ENCODE assay signal across 13 mouse cellular contexts in the genomic region with DNA sequence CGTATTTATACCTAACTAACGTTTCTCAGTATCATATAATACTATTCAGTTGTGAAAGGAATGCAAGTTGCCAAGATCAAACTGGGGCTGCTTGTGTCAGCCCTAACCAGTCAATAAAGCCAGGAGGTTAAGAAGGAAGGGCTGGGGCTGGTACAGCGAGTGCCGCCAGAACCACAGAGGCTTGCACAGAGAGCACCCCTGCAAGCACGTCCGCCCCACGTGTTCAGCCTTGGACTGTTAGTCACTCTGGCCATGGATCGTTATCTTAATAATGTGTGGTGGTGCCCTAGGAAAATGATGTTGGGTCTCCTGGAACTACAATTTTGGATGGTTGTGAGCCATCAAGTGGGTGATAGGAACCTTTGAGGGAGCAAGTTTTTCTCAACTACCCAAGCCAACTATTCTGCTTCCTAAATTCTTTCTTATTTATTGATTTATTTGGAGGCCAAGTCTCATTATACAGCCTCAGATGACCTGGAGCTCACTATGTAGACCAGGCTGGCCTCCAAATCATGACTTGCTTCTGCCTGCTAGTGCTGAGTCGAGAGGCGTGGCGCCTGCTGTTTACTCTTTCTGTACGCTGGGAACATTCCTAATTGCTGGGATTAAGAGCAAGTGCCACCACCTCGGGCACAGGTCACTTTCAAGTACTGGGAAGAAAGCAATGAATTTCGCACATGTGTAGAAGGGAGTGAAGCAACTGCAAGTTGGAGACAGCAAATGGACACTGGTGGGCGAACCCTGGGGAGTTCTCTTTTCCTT. TPM values are rescaled to one million over a fixed set of nuclear protein-coding genes. Genes with fewer than 3 reads are reported as not detected.
DNase-seq lines count a peak whose midpoint lies in the region; ATAC-seq and TF ChIP-seq lines count a peak whose summit lies in the region.
"Had no signal": no experiment of that assay in that cellular context is flagged by ENCODE, and none has a peak within 500 bp of the region (broad histone marks: within the 10 kb centered on the region; RNA-seq: fewer than 3 reads in every experiment).

No protein-coding gene starts in this region.

- WGBS in bone marrow, adult 2 months: 72% methylated on average over 15 of the region's 15 CpGs
- 70% methylated on average over 15 of the region's 15 CpGs for WGBS in liver, embryonic 13.5 days (ENCODE audit: insufficient replicate concordance)

- ATAC-seq in liver, embryonic 13.5 days (ENCODE audit: low read depth): peak; percentile 27
- ATAC-seq: forebrain, embryonic 13.5 days; inflammation-experienced regulatory T-cells, adult 6 months had no signal

- peak; percentile 83 for DNase-seq in 416B (ENCODE audit: low read depth)
- no peak for DNase-seq in liver, embryonic 13.5 days
- no peak for DNase-seq in right cerebral cortex, adult 18-20 months
- no peak for DNase-seq in embryo, embryonic 9.5 days (ENCODE audit: extremely low spot score)
- DNase-seq in spleen, postnatal 14 days (ENCODE audit: low spot score in 2 of 2): no peak
- DNase-seq: cerebellum, adult 18-20 months; gastrocnemius, postnatal 25 days; heart, postnatal 4 days had no signal

- H3K4me1 ChIP-seq in bone marrow, adult 2 months (ENCODE audit: control insufficient read depth, insufficient read depth, low read length): peaks cover 3% of the 10 kb centered on the region
- peaks cover 68% of the 10 kb centered on the region for H3K4me1 ChIP-seq in liver, embryonic 13.5 days (replicated peaks)

- H3K36me3 ChIP-seq in C2C12 (ENCODE audit: control insufficient read depth, insufficient read depth): peaks cover 20% of the 10 kb centered on the region
- peaks cover 22% of the 10 kb centered on the region for H3K36me3 ChIP-seq in liver, embryonic 13.5 days

- H3K9me3 ChIP-seq in liver, embryonic 13.5 days (replicated peaks): no peaks in the 10 kb centered on the region
- H3K9me3 ChIP-seq: forebrain, embryonic 13.5 days; midbrain, embryonic 12.5 days had no signal

- H3K27ac ChIP-seq in bone marrow, adult 2 months (ENCODE audit: control insufficient read depth, insufficient read depth, low read depth, low read length, poor library complexity): peak overlapping the region; percentile 68
- peak overlapping the region; percentile 92 for H3K27ac ChIP-seq in liver, embryonic 13.5 days
- H3K27ac ChIP-seq: forebrain, embryonic 13.5 days; midbrain, embryonic 12.5 days had no signal

- no peak overlapping the region for H3K4me3 ChIP-seq in C2C12 (ENCODE audit: insufficient read depth, poor library complexity, severe bottlenecking)
- H3K4me3 ChIP-seq in bone marrow, adult 2 months (replicated peaks; ENCODE audit: control insufficient read depth, low read depth, low read length): peak overlapping the region; percentile 31
- peak overlapping the region; percentile 79 for H3K4me3 ChIP-seq in liver, embryonic 13.5 days (replicated peaks)

- H3K27me3 ChIP-seq in C2C12 (ENCODE audit: control insufficient read depth, insufficient read depth, insufficient read length): no peaks in the 10 kb centered on the region
- H3K27me3 ChIP-seq in liver, embryonic 13.5 days: no peaks in the 10 kb centered on the region
- H3K27me3 ChIP-seq: forebrain, embryonic 13.5 days; midbrain, embryonic 12.5 days had no signal

- TF ChIP-seq POLR2A in bone marrow, adult 2 months (IDR thresholded peaks at IDR 0.05; ENCODE audit: borderline replicate concordance, control insufficient read depth, low read depth, low read length): no peak

- peaks cover 22% of the 10 kb centered on the region for H3K79me3 ChIP-seq in C2C12 (ENCODE audit: low read depth)

- peak overlapping the region; percentile 82 for H3K4me2 ChIP-seq in liver, embryonic 13.5 days

- no peak for TF ChIP-seq CTCF in C2C12 (IDR thresholded peaks at IDR 0.05; ENCODE audit: control insufficient read depth, insufficient read depth, insufficient read length)
- no peak for TF ChIP-seq CTCF in bone marrow, adult 2 months (IDR thresholded peaks at IDR 0.05; ENCODE audit: control insufficient read depth, insufficient read depth, low read length)

- peak overlapping the region; percentile 88 for H3K9ac ChIP-seq in liver, embryonic 13.5 days

- peaks cover 27% of the 10 kb centered on the region for H3K79me2 ChIP-seq in C2C12 (ENCODE audit: control insufficient read depth, insufficient read depth)

- no peak overlapping the region for H3ac ChIP-seq in C2C12 (ENCODE audit: control insufficient read depth, insufficient read length, low read depth)

TF ChIP-seq in C2C12, 6 proteins besides CTCF, POLR2A, EP300 and RAD21:
- TF ChIP-seq MAX (IDR thresholded peaks at IDR 0.05) (peak; percentile 55), USF1 (IDR thresholded peaks at IDR 0.05; ENCODE audit: low read depth) (peak; percentile 78), FOSL1 (IDR thresholded peaks at IDR 0.05; ENCODE audit: insufficient read depth, low read length, poor library complexity, severe bottlenecking) (no peak), MYOD1 (IDR thresholded peaks at IDR 0.05; ENCODE audit: control insufficient read depth, insufficient read length, low read depth) (peak; percentile 5), CEBPB (IDR thresholded peaks at IDR 0.05; ENCODE audit: low read depth) (no peak), MYOG (IDR thresholded peaks at IDR 0.05; ENCODE audit: control insufficient read depth, extremely low read depth, insufficient read length) (no peak)

RNA-seq across cellular contexts. Expression of a gene that starts 2.4 kb away (rescaled TPM):
- polyA plus RNA-seq in C2C12 (2012; fragmentation: generic; extraction: Trizol): 437 TPM
- polyA plus RNA-seq in bone marrow, adult 2 months (2011; ENCODE audit: insufficient read depth, insufficient read length, low replicate concordance, missing spikeins): 203 and 291 TPM in 2 replicates
- polyA plus RNA-seq in liver, embryonic 13.5 days (2015; fragmentation: Nextera tagmentation; extraction: Ambion mirVana): 586 and 708 TPM in 2 replicates

RNA-seq across cellular contexts. Expression of a gene that starts 24.1 kb away (rescaled TPM):
- polyA plus RNA-seq in C2C12 (2012; fragmentation: generic; extraction: Trizol): 0.36 TPM
- polyA plus RNA-seq in bone marrow, adult 2 months (2011; ENCODE audit: insufficient read depth, insufficient read length, low replicate concordance, missing spikeins): 0.56 and 3.0 TPM in 2 replicates
- polyA plus RNA-seq in liver, embryonic 13.5 days (2015; fragmentation: Nextera tagmentation; extraction: Ambion mirVana): 0.38 and 0.50 TPM in 2 replicates
- polyA plus RNA-seq: inflammation-experienced regulatory T-cells, adult 6 months had no signal

RNA-seq across cellular contexts. Expression of a gene that starts 54.6 kb away (rescaled TPM):
- 3.9 TPM for polyA plus RNA-seq in C2C12 (2012; fragmentation: generic; extraction: Trizol)
- 10.4 and 11.8 TPM in 2 replicates for polyA plus RNA-seq in bone marrow, adult 2 months (2011; ENCODE audit: insufficient read depth, insufficient read length, low replicate concordance, missing spikeins)
- polyA plus RNA-seq in liver, embryonic 13.5 days (2015; fragmentation: Nextera tagmentation; extraction: Ambion mirVana): 7.0 and 9.2 TPM in 2 replicates
